Mouse (Mus musculus) brain, embryonic 14.5 days (tissue): ENCODE results near the gene Tnfrsf1b.

ENCODE experiments used
- CTCF ChIP-seq: fragments of 200-500 bp; IDR thresholded peaks from 2 replicates; pipeline ENCODE4 v1.5.1; 2012; ENCODE audit warnings: inconsistent platforms, mild to moderate bottlenecking, moderate library complexity, borderline replicate concordance; ENCODE audit not compliant: insufficient read depth, insufficient read length; ENCODE audit errors: extremely low read depth
- POLR2A ChIP-seq: fragments of 200-500 bp; IDR thresholded peaks from 2 replicates; pipeline ENCODE4 v1.6.1; 2012; ENCODE audit warnings: mild to moderate bottlenecking, inconsistent platforms, borderline replicate concordance; ENCODE audit not compliant: poor library complexity, insufficient read depth, insufficient read length, severe bottlenecking; ENCODE audit errors: extremely low read depth

- TF ChIP-seq CTCF: no peak
- no peak for TF ChIP-seq POLR2A
Measured at GRCm38 (mm10) chr4:145272763-145273162, 26.1 kb upstream of the Tnfrsf1b start.
